ENCODE assay signal across 21 mouse cellular contexts in genomic region chr5:23780516-23780915, GRCm38 (mm10). TPM values are rescaled to one million over a fixed set of nuclear protein-coding genes. Genes with fewer than 3 reads are reported as not detected.
DNase-seq lines count a peak whose midpoint lies in the region; ATAC-seq and TF ChIP-seq lines count a peak whose summit lies in the region.
"Had no signal": no experiment of that assay in that cellular context is flagged by ENCODE, and none has a peak within 500 bp of the region (broad histone marks: within the 10 kb centered on the region; RNA-seq: fewer than 3 reads in every experiment).

No protein-coding gene starts in this region.

- dilution Hi-C loops in CH12.LX (cut with MboI; ENCODE audit: extremely low pct_ligation_motif_present, extremely low pct_unique_long_range_greater_than_20kb, low sequenced_read_pairs) = no loop called here

- H3K36me3 ChIP-seq in liver, adult 2 months (ENCODE audit: control insufficient read depth, insufficient read depth, low read length) = 0 out of 2 replicates have a peak, but pooled peaks cover 1% of the 10 kb centered on the region
- H3K36me3 ChIP-seq in liver, embryonic 12.5 days = peaks cover 30% of the 10 kb centered on the region
- H3K36me3 ChIP-seq in CH12.LX (replicated peaks in 1 of 2; ENCODE audit: control insufficient read depth in 1 of 2, insufficient read depth in 1 of 2, low read length in 1 of 2) = peaks cover 14 to 47% of the 10 kb centered on the region in 2 experiments
- peaks cover 8% of the 10 kb centered on the region for H3K36me3 ChIP-seq in ES-Bruce4 (ENCODE audit: control insufficient read depth, insufficient read depth, low read length, poor library complexity, severe bottlenecking)
- 0 out of 2 replicates have a peak, but pooled peaks cover 6% of the 10 kb centered on the region for H3K36me3 ChIP-seq in hindbrain, embryonic 12.5 days
- H3K36me3 ChIP-seq: embryonic facial prominence, embryonic 15.5 days; midbrain, embryonic 15.5 days had no signal

- DNase-seq in liver, adult 2 months (ENCODE audit: extremely low read depth, low read depth, low spot score) = no peak
- peak; percentile 21 for DNase-seq in CH12.LX (ENCODE audit: extremely low read depth)
- DNase-seq in brain, embryonic 14.5 days (ENCODE audit: low read depth) = no peak
- no peak for DNase-seq in right cerebral cortex, postnatal 25 days
- DNase-seq: adrenal gland, postnatal 14 days; cerebellum, adult 2 months; cerebellum, postnatal 36 days; forebrain, postnatal 0 days; gastrocnemius, postnatal 36 days; lung, postnatal 10 days; right cerebral cortex, postnatal 4 days; thymus, postnatal 25 days had no signal

- no peak overlapping the region for H3K4me3 ChIP-seq in liver, adult 2 months (ENCODE audit: insufficient read depth, low read depth, low read length)
- no peak overlapping the region for H3K4me3 ChIP-seq in liver, embryonic 12.5 days
- H3K4me3 ChIP-seq in CH12.LX (replicated peaks in 1 of 3; ENCODE audit: low read depth in 2 of 3, low read length in 2 of 3, poor library complexity in 1 of 3) = no peak overlapping the region
- H3K4me3 ChIP-seq in ES-Bruce4 (ENCODE audit: low read depth, low read length) = no peak overlapping the region
- no peak overlapping the region for H3K4me3 ChIP-seq in hindbrain, embryonic 12.5 days
- H3K4me3 ChIP-seq: embryonic facial prominence, embryonic 15.5 days; hindbrain, embryonic 10.5 days; limb, embryonic 15.5 days; midbrain, embryonic 15.5 days had no signal

- in situ Hi-C loops in CH12.LX (cut with MboI; ENCODE audit: low pct_ligation_motif_present, low pct_unique_long_range_greater_than_20kb, low sequenced_read_pairs) = no loop called here

- no peak overlapping the region for H3K27ac ChIP-seq in liver, adult 2 months (replicated peaks; ENCODE audit: insufficient read depth, low read depth, low read length)
- no peak overlapping the region for H3K27ac ChIP-seq in liver, embryonic 12.5 days
- H3K27ac ChIP-seq in CH12.LX (ENCODE audit: insufficient read depth, low read depth) (no peak overlapping the region), ES-Bruce4 (ENCODE audit: insufficient read depth, low read length) (no peak overlapping the region)
- no peak overlapping the region for H3K27ac ChIP-seq in hindbrain, embryonic 12.5 days
- H3K27ac ChIP-seq: embryonic facial prominence, embryonic 15.5 days; forebrain, embryonic 10.5 days; hindbrain, embryonic 10.5 days; limb, embryonic 15.5 days; midbrain, embryonic 15.5 days had no signal

- no peak for ATAC-seq in liver, embryonic 12.5 days
- no peak for ATAC-seq in hindbrain, embryonic 12.5 days (ENCODE audit: low FRiP score)
- ATAC-seq: forebrain, postnatal 0 days; midbrain, embryonic 15.5 days had no signal

- H3K9ac ChIP-seq in liver, adult 2 months (ENCODE audit: low read depth, low read length) = no peak overlapping the region
- H3K9ac ChIP-seq in liver, embryonic 12.5 days = no peak overlapping the region
- H3K9ac ChIP-seq in CH12.LX (ENCODE audit: insufficient read depth, low read depth) (no peak overlapping the region), ES-Bruce4 (ENCODE audit: low read depth, poor library complexity, severe bottlenecking) (no peak overlapping the region)
- H3K9ac ChIP-seq in hindbrain, embryonic 12.5 days = no peak overlapping the region
- H3K9ac ChIP-seq: embryonic facial prominence, embryonic 15.5 days; forebrain, postnatal 0 days; limb, embryonic 15.5 days; midbrain, embryonic 15.5 days had no signal

- no peak; the same call in 1 of the 2 replicates for TF ChIP-seq RAD21 in CH12.LX (IDR thresholded peaks at IDR 0.05; ENCODE audit: low read depth, low read length)

- TF ChIP-seq EP300 in CH12.LX (IDR thresholded peaks at IDR 0.05; ENCODE audit: low read length) (no peak), ES-Bruce4 (IDR thresholded peaks at IDR 0.05; ENCODE audit: insufficient read depth, low read depth, low read length) (no peak)

- H3K79me2 ChIP-seq in liver, adult 2 months (ENCODE audit: control insufficient read depth, insufficient read depth, low read length) = peaks cover 11% of the 10 kb centered on the region; the same call in 1 of the 2 replicates
- peaks cover 55% of the 10 kb centered on the region for H3K79me2 ChIP-seq in CH12.LX (replicated peaks; ENCODE audit: control insufficient read depth, extremely low read depth, insufficient read depth, poor library complexity, severe bottlenecking)

- H3K4me2 ChIP-seq in liver, embryonic 12.5 days = no peak overlapping the region
- no peak overlapping the region for H3K4me2 ChIP-seq in CH12.LX (ENCODE audit: insufficient read depth, low read depth, poor library complexity, severe bottlenecking)
- H3K4me2 ChIP-seq in hindbrain, embryonic 12.5 days (replicated peaks) = no peak overlapping the region
- H3K4me2 ChIP-seq: embryonic facial prominence, embryonic 15.5 days; limb, embryonic 15.5 days; midbrain, embryonic 15.5 days had no signal

- no peaks in the 10 kb centered on the region for H3K9me3 ChIP-seq in liver, embryonic 12.5 days (replicated peaks)
- H3K9me3 ChIP-seq in CH12.LX (replicated peaks; ENCODE audit: low read length) (peaks cover 7% of the 10 kb centered on the region), ES-Bruce4 (replicated peaks; ENCODE audit: control insufficient read depth, insufficient read depth, low read length, poor library complexity, severe bottlenecking) (peaks cover 2% of the 10 kb centered on the region; the same call in 1 of the 2 replicates)
- no peaks in the 10 kb centered on the region for H3K9me3 ChIP-seq in hindbrain, embryonic 12.5 days (replicated peaks)
- H3K9me3 ChIP-seq: embryonic facial prominence, embryonic 15.5 days; forebrain, embryonic 10.5 days; hindbrain, embryonic 10.5 days; limb, embryonic 15.5 days; midbrain, embryonic 15.5 days had no signal

- no peaks in the 10 kb centered on the region for H3K27me3 ChIP-seq in liver, adult 2 months (ENCODE audit: control insufficient read depth, insufficient read depth, low read length)
- no peaks in the 10 kb centered on the region for H3K27me3 ChIP-seq in liver, embryonic 12.5 days (replicated peaks)
- H3K27me3 ChIP-seq in CH12.LX (replicated peaks) (no peaks in the 10 kb centered on the region), ES-Bruce4 (ENCODE audit: control insufficient read depth, insufficient read depth, low read length, poor library complexity, severe bottlenecking) (no peaks in the 10 kb centered on the region)
- no peaks in the 10 kb centered on the region for H3K27me3 ChIP-seq in hindbrain, embryonic 12.5 days
- H3K27me3 ChIP-seq: embryonic facial prominence, embryonic 15.5 days; limb, embryonic 15.5 days; megakaryocyte, embryonic 14.5 days; midbrain, embryonic 15.5 days had no signal

- no peak for TF ChIP-seq POLR2A in liver, adult 2 months (IDR thresholded peaks at IDR 0.05; ENCODE audit: extremely low read depth, insufficient read depth, low read length)
- TF ChIP-seq POLR2A in CH12.LX (IDR thresholded peaks at IDR 0.05; ENCODE audit: low read depth, low read length) = no peak
- TF ChIP-seq POLR2A in ES-Bruce4 (IDR thresholded peaks at IDR 0.05; ENCODE audit: insufficient read depth, low read length) = no peak
- TF ChIP-seq POLR2A in brain, embryonic 14.5 days (IDR thresholded peaks at IDR 0.05; ENCODE audit: borderline replicate concordance, extremely low read depth, insufficient read depth, insufficient read length, poor library complexity, severe bottlenecking) = no peak

- peak; percentile 6; the same call in 1 of the 2 replicates for TF ChIP-seq CTCF in liver, adult 2 months (IDR thresholded peaks at IDR 0.05; ENCODE audit: low read depth, low read length)
- TF ChIP-seq CTCF in CH12.LX (conservative IDR thresholded peaks at IDR 0.05 in 1 of 2, IDR thresholded peaks at IDR 0.05 in 1 of 2; ENCODE audit: low read depth in 2 of 2, low read length in 2 of 2) = peak in 1 of 2 experiments; percentile 34; a peak in 1 of 4 replicates
- TF ChIP-seq CTCF in ES-Bruce4 (IDR thresholded peaks at IDR 0.05; ENCODE audit: low read depth, low read length) = peak; percentile 18
- TF ChIP-seq CTCF in brain, embryonic 14.5 days (IDR thresholded peaks at IDR 0.05; ENCODE audit: borderline replicate concordance, extremely low read depth, insufficient read depth, insufficient read length) = peak; percentile 5; the same call in 1 of the 2 replicates

- H3K4me1 ChIP-seq in liver, adult 2 months (ENCODE audit: control insufficient read depth, insufficient read depth, low read length) = peaks cover 1% of the 10 kb centered on the region; the same call in 1 of the 2 replicates
- peaks cover 37% of the 10 kb centered on the region for H3K4me1 ChIP-seq in liver, embryonic 12.5 days
- H3K4me1 ChIP-seq in CH12.LX (ENCODE audit: control insufficient read depth in 1 of 2, insufficient read depth in 2 of 2) (peaks cover 0 to 30% of the 10 kb centered on the region in 2 experiments; a peak in 3 of 4 replicates), ES-Bruce4 (ENCODE audit: control insufficient read depth, insufficient read depth, low read length) (peaks cover 1% of the 10 kb centered on the region)
- peaks cover 8% of the 10 kb centered on the region; the same call in 1 of the 2 replicates for H3K4me1 ChIP-seq in hindbrain, embryonic 12.5 days

- 94% methylated on average over 4 of the region's 4 CpGs for WGBS in liver, adult 2 months
- 73% methylated on average over 4 of the region's 4 CpGs for WGBS in liver, embryonic 12.5 days (ENCODE audit: insufficient replicate concordance)
- 90% methylated on average over 4 of the region's 4 CpGs for WGBS in hindbrain, embryonic 12.5 days

TF ChIP-seq in CH12.LX, 34 proteins besides CTCF, POLR2A, EP300 and RAD21 (continues in another document):
- no peak for TF ChIP-seq SIN3A (IDR thresholded peaks at IDR 0.05; ENCODE audit: low read length)

RNA-seq across cellular contexts. Expression of gene Pus7, which starts 3.0 kb away (rescaled TPM):
- total RNA-seq in liver, adult 2 months (2014; rRNA removed) = 6.0 and 7.0 TPM in 2 replicates
- 1.7 and 2.6 TPM in 2 replicates for polyA plus RNA-seq in liver, adult 2 months (2012; rRNA removed)
- polyA plus RNA-seq in liver, embryonic 12.5 days (2016; fragmentation: Nextera tagmentation; extraction: Ambion mirVana) = 35.6 and 37.6 TPM in 2 replicates
- total RNA-seq in CH12.LX (2012; rRNA removed) = 35.3 and 47.2 TPM in 2 replicates
- total RNA-seq in CH12.LX (2014; rRNA removed) = 62.9 and 66.9 TPM in 2 replicates
- polyA plus RNA-seq in CH12.LX (2012; ENCODE audit: insufficient read length, low read depth) = 61.9 and 74.7 TPM in 2 replicates
- polyA plus RNA-seq in ES-Bruce4 (2011; ENCODE audit: insufficient read depth, insufficient read length, low read depth, missing spikeins) = 62.2 and 68.6 TPM in 2 replicates
- 16.2 and 17.7 TPM in 2 replicates for polyA plus RNA-seq in brain, embryonic 14.5 days (2012; rRNA removed)
- polyA plus RNA-seq in hindbrain, embryonic 12.5 days (2016; fragmentation: Nextera tagmentation; extraction: Ambion mirVana) = 24.1 and 25.6 TPM in 2 replicates

RNA-seq across cellular contexts. Expression of gene Rint1, which starts 7.0 kb away (rescaled TPM):
- total RNA-seq in liver, adult 2 months (2014; rRNA removed) = 13.6 and 16.7 TPM in 2 replicates
- polyA plus RNA-seq in liver, adult 2 months (2012; rRNA removed) = 5.3 and 13.6 TPM in 2 replicates
- 35.5 and 35.9 TPM in 2 replicates for polyA plus RNA-seq in liver, embryonic 12.5 days (2016; fragmentation: Nextera tagmentation; extraction: Ambion mirVana)
- total RNA-seq in CH12.LX (2012; rRNA removed) (16.2 and 18.2 TPM in 2 replicates), CH12.LX (2014; rRNA removed) (17.6 and 19.5 TPM in 2 replicates)
- polyA plus RNA-seq in CH12.LX (2012; ENCODE audit: insufficient read length, low read depth) (14.7 and 15.6 TPM in 2 replicates), ES-Bruce4 (2011; ENCODE audit: insufficient read depth, insufficient read length, low read depth, missing spikeins) (29.6 and 33.2 TPM in 2 replicates)
- 20.0 and 22.7 TPM in 2 replicates for polyA plus RNA-seq in brain, embryonic 14.5 days (2012; rRNA removed)
- 39.6 and 40.1 TPM in 2 replicates for polyA plus RNA-seq in hindbrain, embryonic 12.5 days (2016; fragmentation: Nextera tagmentation; extraction: Ambion mirVana)
